Mouse (Mus musculus): ENCODE results near the gene Kif13a.

DNA sequence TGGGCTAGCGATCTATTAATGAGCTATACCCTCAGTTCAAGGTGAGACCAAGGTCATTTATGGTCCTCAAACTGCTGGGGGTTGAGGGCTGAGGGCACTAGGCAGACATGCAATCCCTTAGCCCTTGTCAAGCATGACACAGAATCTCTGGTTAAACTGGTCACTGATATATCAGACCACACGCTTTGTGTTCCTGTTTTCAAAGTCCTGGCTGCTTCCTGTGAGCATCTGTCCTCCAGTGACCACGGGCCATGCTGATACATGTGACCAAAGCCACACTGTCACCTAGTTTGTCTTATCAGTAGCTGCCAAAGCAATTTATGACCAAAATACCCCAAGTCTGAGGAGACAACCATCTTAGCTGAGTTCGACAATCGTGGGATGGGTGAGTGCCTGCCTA lies 154.7 kb downstream of the Kif13a start:
- TF ChIP-seq POLR2A (IDR thresholded peaks at IDR 0.05; ENCODE audit: borderline replicate concordance, insufficient read depth, low read length) (no peak), CTCF (IDR thresholded peaks at IDR 0.05; ENCODE audit: borderline replicate concordance, insufficient read depth, low read depth, low read length) (no peak)

All from cerebellum, adult 2 months (tissue).